ENCODE assay signal across 8 mouse cellular contexts in genomic region chr5:113815638-113816152, GRCm38 (mm10). TPM values are rescaled to one million over a fixed set of nuclear protein-coding genes. Genes with fewer than 3 reads are reported as not detected.
DNase-seq lines count a peak whose midpoint lies in the region; ATAC-seq lines count a peak whose summit lies in the region.

No protein-coding gene starts in this region.

- H3K9ac ChIP-seq in forebrain, embryonic 14.5 days (ENCODE audit: low read length), result no peak overlapping the region; the same call in 1 of the 2 replicates
- 0 out of 2 replicates have a peak overlapping the region, but pooled peaks have one; percentile 27 for H3K9ac ChIP-seq in limb, embryonic 12.5 days (replicated peaks)

- H3K9me3 ChIP-seq in forebrain, embryonic 14.5 days (replicated peaks; ENCODE audit: control insufficient read depth, low read length), result no peaks in the 10 kb centered on the region
- peaks cover 8% of the 10 kb centered on the region; the same call in 1 of the 2 replicates for H3K9me3 ChIP-seq in limb, embryonic 12.5 days

- H3K4me1 ChIP-seq in forebrain, embryonic 14.5 days (ENCODE audit: control insufficient read depth, insufficient read depth, low read length), result no peaks in the 10 kb centered on the region
- H3K4me1 ChIP-seq in limb, embryonic 12.5 days (replicated peaks), result peaks cover 15% of the 10 kb centered on the region

- no peak overlapping the region; the same call in 1 of the 2 replicates for H3K4me2 ChIP-seq in forebrain, embryonic 14.5 days (ENCODE audit: low read length)
- peak overlapping the region; percentile 35 for H3K4me2 ChIP-seq in limb, embryonic 12.5 days

- H3K36me3 ChIP-seq in forebrain, embryonic 14.5 days (ENCODE audit: control insufficient read depth, insufficient read depth, low read length), result no peaks in the 10 kb centered on the region
- H3K36me3 ChIP-seq in limb, embryonic 12.5 days, result no peaks in the 10 kb centered on the region

- WGBS in forebrain, embryonic 14.5 days, result 12% methylated on average over 15 of the region's 15 CpGs
- 11% methylated on average over 15 of the region's 15 CpGs for whole genome bisulfite sequencing in limb, embryonic 12.5 days

- H3K27ac ChIP-seq in forebrain, embryonic 14.5 days (ENCODE audit: low read depth, low read length), result no peak overlapping the region
- peak overlapping the region; percentile 29; the same call in 1 of the 2 replicates for H3K27ac ChIP-seq in limb, embryonic 12.5 days

- peak; percentile 28 to 64 for DNase-seq in layer of hippocampus, adult 18-20 months (ENCODE audit: low spot score in 2 of 2)
- no peak for DNase-seq in layer of hippocampus, adult 9-11 months
- DNase-seq in c-Kit-positive CD71-positive TER-119-positive erythroid progenitor cells, embryonic 14.5 days (ENCODE audit: low spot score), result peak; percentile 73
- DNase-seq in forebrain, embryonic 14.5 days (ENCODE audit: low spot score), result peak; percentile 78
- peak; percentile 77 to 95 for DNase-seq in spleen, postnatal 4 days (ENCODE audit: low spot score in 2 of 2)

- peak; percentile 48; the same call in 1 of the 2 replicates for ATAC-seq in forebrain, embryonic 14.5 days
- peak; percentile 55 for ATAC-seq in inflammation-experienced regulatory T-cells, adult 6 months
- ATAC-seq in limb, embryonic 12.5 days (ENCODE audit: insufficient number of reproducible peaks, insufficient read depth, low FRiP score, low TSS enrichment, low read depth), result no peak
- ATAC-seq in monocyte, adult 5-6 weeks (replicated peaks; ENCODE audit: insufficient number of reproducible peaks, low FRiP score, low TSS enrichment, poor library complexity, severe bottlenecking), result peak; percentile 68

- no peak overlapping the region for H3K4me3 ChIP-seq in forebrain, embryonic 14.5 days (ENCODE audit: low read depth, low read length)
- H3K4me3 ChIP-seq in limb, embryonic 12.5 days (replicated peaks), result no peak overlapping the region

- H3K27me3 ChIP-seq in forebrain, embryonic 14.5 days (replicated peaks; ENCODE audit: control insufficient read depth, insufficient read depth, low read length), result no peaks in the 10 kb centered on the region
- no peaks in the 10 kb centered on the region; the same call in 1 of the 2 replicates for H3K27me3 ChIP-seq in limb, embryonic 12.5 days

RNA-seq across cellular contexts. Expression of gene Tmem119, which starts 15.4 kb away (rescaled TPM):
- 10 to 100 TPM; 25.9 to 29.0 TPM for total RNA-seq in layer of hippocampus, adult 18-20 months (2021)
- 3.3 and 4.0 TPM in 2 replicates for polyA plus RNA-seq in forebrain, embryonic 14.5 days (2014; fragmentation: Nextera tagmentation; extraction: Ambion mirVana)
- not detected for polyA plus RNA-seq in inflammation-experienced regulatory T-cells, adult 6 months (2017; shearing (Covaris generic))
- polyA plus RNA-seq in limb, embryonic 12.5 days (2016; fragmentation: Nextera tagmentation; extraction: Ambion mirVana), result 236 and 242 TPM in 2 replicates
- total RNA-seq in monocyte, adult 5-6 weeks (2017), result not detected in 3 replicates

RNA-seq across cellular contexts. Expression of gene Selplg, which starts 16.7 kb away (rescaled TPM):
- 10 to 100 TPM; 34.7 to 38.4 TPM for total RNA-seq in layer of hippocampus, adult 18-20 months (2021)
- 1.8 and 1.9 TPM in 2 replicates for polyA plus RNA-seq in forebrain, embryonic 14.5 days (2014; fragmentation: Nextera tagmentation; extraction: Ambion mirVana)
- 100 to 1,000 TPM; 457 to 620 (median 469) TPM for polyA plus RNA-seq in inflammation-experienced regulatory T-cells, adult 6 months (2017; shearing (Covaris generic))
- 1.4 and 1.8 TPM in 2 replicates for polyA plus RNA-seq in limb, embryonic 12.5 days (2016; fragmentation: Nextera tagmentation; extraction: Ambion mirVana)
- 212 to 415 TPM (median 221 TPM) in 3 replicates for total RNA-seq in monocyte, adult 5-6 weeks (2017)

RNA-seq across cellular contexts. Expression of gene Iscu, which starts 43.1 kb away (rescaled TPM):
- total RNA-seq in layer of hippocampus, adult 18-20 months (2021), result 100 to 1,000 TPM; 128 to 132 TPM
- polyA plus RNA-seq in forebrain, embryonic 14.5 days (2014; fragmentation: Nextera tagmentation; extraction: Ambion mirVana), result 101 TPM in 2 replicates
- polyA plus RNA-seq in inflammation-experienced regulatory T-cells, adult 6 months (2017; shearing (Covaris generic)), result 10 to 100 TPM in 2 of 3 experiments, 1 to 10 TPM in 1; 5.7 to 45.5 (median 16.1) TPM
- 117 and 128 TPM in 2 replicates for polyA plus RNA-seq in limb, embryonic 12.5 days (2016; fragmentation: Nextera tagmentation; extraction: Ambion mirVana)
- total RNA-seq in monocyte, adult 5-6 weeks (2017), result 110 to 223 TPM (median 180 TPM) in 3 replicates

RNA-seq across cellular contexts. Expression of gene Sart3, which starts 43.4 kb away (rescaled TPM):
- total RNA-seq in layer of hippocampus, adult 18-20 months (2021), result 10 to 100 TPM; 48.3 to 49.3 TPM
- 27.3 and 38.8 TPM in 2 replicates for polyA plus RNA-seq in forebrain, embryonic 14.5 days (2014; fragmentation: Nextera tagmentation; extraction: Ambion mirVana)
- 10 to 100 TPM; 12.7 to 15.3 (median 13.0) TPM for polyA plus RNA-seq in inflammation-experienced regulatory T-cells, adult 6 months (2017; shearing (Covaris generic))
- polyA plus RNA-seq in limb, embryonic 12.5 days (2016; fragmentation: Nextera tagmentation; extraction: Ambion mirVana), result 87.9 and 91.5 TPM in 2 replicates
- total RNA-seq in monocyte, adult 5-6 weeks (2017), result 34.4 to 48.1 TPM (median 42.3 TPM) in 3 replicates

Comparison
In these comparisons a context has a peak if more than half of its experiments do, and no peak if none do; other contexts are left out.
1. RNA of gene Tmem119, which starts 15.4 kb away (polyA plus RNA-seq): 236 to 242 TPM in limb, embryonic 12.5 days; 3.3 to 4.0 TPM in forebrain, embryonic 14.5 days and not detected in inflammation-experienced regulatory T-cells, adult 6 months; every median in the first group is over 10 times any median in the second.
2. RNA of gene Selplg, which starts 16.7 kb away (polyA plus RNA-seq): 457 to 620 TPM in inflammation-experienced regulatory T-cells, adult 6 months; 1.4 to 1.8 TPM in limb, embryonic 12.5 days and 1.8 to 1.9 TPM in forebrain, embryonic 14.5 days; every median in the first group is over 100 times any median in the second.